Mouse (Mus musculus): ENCODE measurements around the gene Retreg1. TPM values are rescaled to one million over a fixed set of nuclear protein-coding genes. Genes with fewer than 3 reads are reported as not detected.

Retreg1 gene
- polyA plus RNA-seq, 1 experiment from 2014 or later: 2.2 TPM

- DNase-seq (ENCODE audit: low spot score) (no peak), ATAC-seq (replicated peaks; ENCODE audit: low FRiP score) (peak; percentile 19; the same call in 1 of the 2 replicates)
- H3K27me3 ChIP-seq (ENCODE audit: control insufficient read depth, insufficient read depth, low read length): no peaks in the 10 kb centered on the region
- WGBS: 69% methylated on average over 5 of the region's 5 CpGs
- H3K27ac ChIP-seq (ENCODE audit: low read depth, low read length): no peak overlapping the region
- no peak overlapping the region for H3K9ac ChIP-seq (ENCODE audit: low read length)
- no peaks in the 10 kb centered on the region for H3K4me1 ChIP-seq (replicated peaks; ENCODE audit: control insufficient read depth, insufficient read depth, low read length)
- H3K9me3 ChIP-seq (ENCODE audit: control insufficient read depth, low read length): no peaks in the 10 kb centered on the region
- H3K4me3 ChIP-seq (ENCODE audit: low read depth, low read length): no peak overlapping the region
- no peaks in the 10 kb centered on the region for H3K36me3 ChIP-seq (ENCODE audit: control insufficient read depth, insufficient read depth, low read length)
- H3K4me2 ChIP-seq (ENCODE audit: low read depth, low read length, severe bottlenecking): no peak overlapping the region
Measured at GRCm38 (mm10) chr15:25956001-25956400, 113.0 kb downstream of the Retreg1 start.

GRCm38 (mm10) chr15:25956422-25957117, 113.6 kb downstream of the Retreg1 start:
- Histone ChIP-seq H3K9ac (ENCODE audit: low read length) (no peak overlapping the region), H3K9me3 (ENCODE audit: control insufficient read depth, low read length) (no peaks in the 10 kb centered on the region), H3K4me1 (replicated peaks; ENCODE audit: control insufficient read depth, insufficient read depth, low read length) (no peaks in the 10 kb centered on the region), H3K36me3 (ENCODE audit: control insufficient read depth, insufficient read depth, low read length) (no peaks in the 10 kb centered on the region), H3K27me3 (ENCODE audit: control insufficient read depth, insufficient read depth, low read length) (no peaks in the 10 kb centered on the region), H3K27ac (ENCODE audit: low read depth, low read length) (no peak overlapping the region), H3K4me2 (ENCODE audit: low read depth, low read length, severe bottlenecking) (no peak overlapping the region), H3K4me3 (ENCODE audit: low read depth, low read length) (no peak overlapping the region)
- WGBS: 30% methylated on average over 11 of the region's 11 CpGs
- ATAC-seq (replicated peaks; ENCODE audit: low FRiP score) (peak; percentile 40; the same call in 1 of the 2 replicates), DNase-seq (ENCODE audit: low spot score) (no peak)

- no peaks in the 10 kb centered on the region for H3K36me3 ChIP-seq (ENCODE audit: control insufficient read depth, insufficient read depth, low read length)
- no peak overlapping the region for H3K9ac ChIP-seq (ENCODE audit: low read length)
- H3K27me3 ChIP-seq (ENCODE audit: control insufficient read depth, insufficient read depth, low read length): no peaks in the 10 kb centered on the region
- no peak for ATAC-seq (replicated peaks; ENCODE audit: low FRiP score)
- no peak overlapping the region for H3K4me3 ChIP-seq (ENCODE audit: low read depth, low read length)
- H3K9me3 ChIP-seq (ENCODE audit: control insufficient read depth, low read length): no peaks in the 10 kb centered on the region
- WGBS: 89% methylated on average over 10 of the region's 10 CpGs
- H3K27ac ChIP-seq (ENCODE audit: low read depth, low read length): no peak overlapping the region
- no peak for DNase-seq (ENCODE audit: low spot score)
- no peak overlapping the region for H3K4me2 ChIP-seq (ENCODE audit: low read depth, low read length, severe bottlenecking)
- no peaks in the 10 kb centered on the region for H3K4me1 ChIP-seq (replicated peaks; ENCODE audit: control insufficient read depth, insufficient read depth, low read length)
Measured at GRCm38 (mm10) chr15:25957651-25958050, 114.7 kb downstream of the Retreg1 start.

- WGBS: 40% methylated on average over 5 of the region's 5 CpGs
- Histone ChIP-seq H3K4me3 (ENCODE audit: low read depth, low read length) (no peak overlapping the region), H3K9me3 (ENCODE audit: control insufficient read depth, low read length) (no peaks in the 10 kb centered on the region), H3K4me2 (ENCODE audit: low read depth, low read length, severe bottlenecking) (no peak overlapping the region), H3K4me1 (replicated peaks; ENCODE audit: control insufficient read depth, insufficient read depth, low read length) (no peaks in the 10 kb centered on the region), H3K9ac (ENCODE audit: low read length) (no peak overlapping the region), H3K27ac (ENCODE audit: low read depth, low read length) (no peak overlapping the region), H3K27me3 (ENCODE audit: control insufficient read depth, insufficient read depth, low read length) (no peaks in the 10 kb centered on the region), H3K36me3 (ENCODE audit: control insufficient read depth, insufficient read depth, low read length) (no peaks in the 10 kb centered on the region)
- ATAC-seq (replicated peaks; ENCODE audit: low FRiP score): peak; percentile 69
- no peak for DNase-seq (ENCODE audit: low spot score)
Measured at GRCm38 (mm10) chr15:25959375-25959774, 116.4 kb downstream of the Retreg1 start.

GRCm38 (mm10) chr15:25960231-25960630, 117.3 kb downstream of the Retreg1 start:
- Histone ChIP-seq H3K27ac (ENCODE audit: low read depth, low read length) (no peak overlapping the region), H3K4me2 (ENCODE audit: low read depth, low read length, severe bottlenecking) (no peak overlapping the region), H3K9ac (ENCODE audit: low read length) (no peak overlapping the region), H3K9me3 (ENCODE audit: control insufficient read depth, low read length) (no peaks in the 10 kb centered on the region), H3K4me1 (replicated peaks; ENCODE audit: control insufficient read depth, insufficient read depth, low read length) (no peaks in the 10 kb centered on the region), H3K36me3 (ENCODE audit: control insufficient read depth, insufficient read depth, low read length) (no peaks in the 10 kb centered on the region), H3K27me3 (ENCODE audit: control insufficient read depth, insufficient read depth, low read length) (no peaks in the 10 kb centered on the region), H3K4me3 (ENCODE audit: low read depth, low read length) (no peak overlapping the region)
- ATAC-seq (replicated peaks; ENCODE audit: low FRiP score): no peak
- 87% methylated on average over 5 of the region's 5 CpGs for WGBS
- no peak for DNase-seq (ENCODE audit: low spot score)

GRCm38 (mm10) chr15:25966220-25966774, 123.3 kb downstream of the Retreg1 start:
- Histone ChIP-seq H3K27me3 (ENCODE audit: control insufficient read depth, insufficient read depth, low read length) (no peaks in the 10 kb centered on the region), H3K36me3 (ENCODE audit: control insufficient read depth, insufficient read depth, low read length) (no peaks in the 10 kb centered on the region), H3K4me3 (ENCODE audit: low read depth, low read length) (no peak overlapping the region), H3K9me3 (ENCODE audit: control insufficient read depth, low read length) (no peaks in the 10 kb centered on the region), H3K9ac (ENCODE audit: low read length) (no peak overlapping the region), H3K27ac (ENCODE audit: low read depth, low read length) (no peak overlapping the region), H3K4me2 (ENCODE audit: low read depth, low read length, severe bottlenecking) (no peak overlapping the region), H3K4me1 (replicated peaks; ENCODE audit: control insufficient read depth, insufficient read depth, low read length) (no peaks in the 10 kb centered on the region)
- ATAC-seq (replicated peaks; ENCODE audit: low FRiP score) (no peak), DNase-seq (ENCODE audit: low spot score) (no peak)
- 87% methylated on average over 6 of the region's 6 CpGs for WGBS

GRCm38 (mm10) chr15:25971596-25971995, 128.6 kb downstream of the Retreg1 start:
- Histone ChIP-seq H3K4me3 (ENCODE audit: low read depth, low read length) (no peak overlapping the region), H3K9ac (ENCODE audit: low read length) (no peak overlapping the region), H3K9me3 (ENCODE audit: control insufficient read depth, low read length) (no peaks in the 10 kb centered on the region), H3K27me3 (ENCODE audit: control insufficient read depth, insufficient read depth, low read length) (no peaks in the 10 kb centered on the region), H3K36me3 (ENCODE audit: control insufficient read depth, insufficient read depth, low read length) (no peaks in the 10 kb centered on the region), H3K4me2 (ENCODE audit: low read depth, low read length, severe bottlenecking) (no peak overlapping the region), H3K27ac (ENCODE audit: low read depth, low read length) (no peak overlapping the region), H3K4me1 (replicated peaks; ENCODE audit: control insufficient read depth, insufficient read depth, low read length) (no peaks in the 10 kb centered on the region)
- WGBS: 87% methylated on average over 9 of the region's 9 CpGs
- ATAC-seq (replicated peaks; ENCODE audit: low FRiP score) (no peak), DNase-seq (ENCODE audit: low spot score) (no peak)

GRCm38 (mm10) chr15:25972758-25973157, 129.8 kb downstream of the Retreg1 start:
- H3K27me3 ChIP-seq (ENCODE audit: control insufficient read depth, insufficient read depth, low read length): no peaks in the 10 kb centered on the region
- H3K36me3 ChIP-seq (ENCODE audit: control insufficient read depth, insufficient read depth, low read length): no peaks in the 10 kb centered on the region
- no peak overlapping the region for H3K27ac ChIP-seq (ENCODE audit: low read depth, low read length)
- DNase-seq (ENCODE audit: low spot score) (no peak), ATAC-seq (replicated peaks; ENCODE audit: low FRiP score) (no peak)
- H3K9me3 ChIP-seq (ENCODE audit: control insufficient read depth, low read length): no peaks in the 10 kb centered on the region
- no peak overlapping the region for H3K9ac ChIP-seq (ENCODE audit: low read length)
- H3K4me2 ChIP-seq (ENCODE audit: low read depth, low read length, severe bottlenecking): no peak overlapping the region
- WGBS: 91% methylated on average over 5 of the region's 5 CpGs
- no peaks in the 10 kb centered on the region for H3K4me1 ChIP-seq (replicated peaks; ENCODE audit: control insufficient read depth, insufficient read depth, low read length)
- no peak overlapping the region for H3K4me3 ChIP-seq (ENCODE audit: low read depth, low read length)

- Histone ChIP-seq H3K4me3 (ENCODE audit: low read depth, low read length) (no peak overlapping the region), H3K9ac (ENCODE audit: low read length) (no peak overlapping the region), H3K9me3 (ENCODE audit: control insufficient read depth, low read length) (no peaks in the 10 kb centered on the region), H3K36me3 (ENCODE audit: control insufficient read depth, insufficient read depth, low read length) (no peaks in the 10 kb centered on the region), H3K4me1 (replicated peaks; ENCODE audit: control insufficient read depth, insufficient read depth, low read length) (no peaks in the 10 kb centered on the region), H3K4me2 (ENCODE audit: low read depth, low read length, severe bottlenecking) (no peak overlapping the region), H3K27me3 (ENCODE audit: control insufficient read depth, insufficient read depth, low read length) (no peaks in the 10 kb centered on the region), H3K27ac (ENCODE audit: low read depth, low read length) (no peak overlapping the region)
- ATAC-seq (replicated peaks; ENCODE audit: low FRiP score): no peak
- DNase-seq (ENCODE audit: low spot score): no peak
- 94% methylated on average over 4 of the region's 4 CpGs for WGBS
Measured at GRCm38 (mm10) chr15:25974352-25974751, 131.4 kb downstream of the Retreg1 start.

Measured in forebrain, embryonic 11.5 days (tissue).